Mouse (Mus musculus) megakaryocyte-erythroid progenitor cell, adult 5-6 weeks (primary cell): ENCODE data around the gene Dbx2. TPM values are rescaled to one million over a fixed set of nuclear protein-coding genes. Genes with fewer than 3 reads are reported as not detected.

Experiments used
- ATAC-seq: replicated peaks from 2 replicates; pipeline ENCODE4 v1.8.0; 2016; ENCODE audit warnings: mild to moderate bottlenecking, inconsistent platforms; ENCODE audit not compliant: severe bottlenecking, poor library complexity, low FRiP score, low TSS enrichment
- total RNA-seq, 2 experiments: library from RNA; stranded (forward) in 1 of 2; stranded (reverse) in 1 of 2; fragments of 200-1000, 215-1000 nt in 1 of 2; fragments of >200 nt in 1 of 2; fragmentation: Nextera tagmentation in 1 of 2; gene quantifications; 2 replicates each; pipeline ENCODE4 v1.2.3; 2014 to 2017

Dbx2 gene
- total RNA-seq, 2 experiments from 2014 or later: not detected

DNA sequence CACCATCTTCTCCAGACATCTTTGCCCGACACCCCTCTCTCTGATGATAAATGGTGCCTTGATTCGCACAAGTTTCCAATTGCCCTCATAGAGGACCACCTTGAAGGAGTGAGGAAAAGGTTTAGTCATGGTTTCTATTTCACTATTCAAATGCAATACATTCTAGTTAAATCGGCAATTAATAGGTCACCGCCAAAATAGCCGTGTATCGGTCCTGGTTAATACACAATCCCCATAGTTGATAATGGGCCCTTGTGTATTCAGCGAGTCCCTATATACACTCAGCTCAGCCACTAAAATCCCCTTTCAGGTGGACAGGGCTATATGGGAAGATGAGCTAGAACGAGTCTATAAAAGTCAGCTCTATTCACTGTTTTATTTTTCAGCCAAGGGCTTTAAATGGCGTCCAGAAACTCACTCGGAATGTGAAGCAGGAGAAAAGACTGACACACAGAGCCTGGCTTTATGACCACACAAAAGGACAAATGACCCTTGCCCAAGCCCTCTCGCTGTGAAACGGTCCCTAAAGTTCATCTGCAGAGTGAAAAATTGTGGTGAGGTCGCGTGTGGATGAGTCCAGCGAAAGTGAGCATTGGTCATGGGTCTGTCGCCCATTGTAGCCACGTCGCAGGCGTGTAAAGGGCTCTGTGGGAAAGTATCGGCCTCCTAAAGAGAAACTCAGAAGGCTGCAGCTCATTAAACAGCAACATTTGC is 16.5 kb downstream of the Dbx2 start:
- no peak for ATAC-seq

GRCm38 (mm10) chr15:95624396-95624795 is 31.4 kb downstream of the Dbx2 start:
- ATAC-seq: no peak

DNA sequence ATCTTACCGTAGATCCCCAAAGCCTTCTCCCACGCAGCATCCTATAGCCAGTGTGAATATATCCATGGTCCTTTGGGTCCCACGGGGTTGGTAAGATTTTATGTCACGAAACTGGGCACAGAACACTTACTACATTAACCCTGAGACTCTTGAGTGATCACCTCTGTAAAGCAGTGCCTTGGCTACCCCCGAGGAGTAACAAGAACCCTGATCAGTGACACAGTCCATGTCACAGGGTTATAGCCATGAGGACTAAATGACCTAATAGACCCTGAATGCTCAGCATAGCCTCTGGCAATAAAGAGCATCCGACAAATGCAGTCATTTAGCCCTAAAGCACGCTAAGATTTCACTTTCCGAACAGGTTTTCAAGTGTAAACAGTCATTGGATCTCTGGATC is 33.0 kb downstream of the Dbx2 start:
- no peak for ATAC-seq

DNA sequence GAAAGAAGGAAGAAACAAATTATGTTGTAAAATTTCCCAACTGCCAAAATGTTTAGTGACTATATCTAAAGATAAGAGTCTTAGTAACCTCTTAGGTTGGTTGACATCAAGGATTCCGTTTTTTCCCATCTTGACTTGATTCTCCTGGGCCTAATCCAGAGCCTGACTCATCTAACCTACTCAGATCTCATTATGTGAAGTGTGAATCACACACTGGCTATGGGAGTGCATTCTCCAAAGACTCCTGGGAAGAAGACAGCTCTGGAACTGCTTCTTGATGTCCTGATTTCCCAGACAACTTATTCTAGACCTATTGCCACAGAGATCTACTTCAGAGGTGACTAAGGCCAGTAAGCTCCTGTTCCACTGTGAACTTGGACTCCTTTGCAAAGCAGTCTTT is 43.2 kb downstream of the Dbx2 start:
- ATAC-seq: no peak

GRCm38 (mm10) chr15:95601179-95601578 is 54.6 kb downstream of the Dbx2 start:
- ATAC-seq: no peak

DNA sequence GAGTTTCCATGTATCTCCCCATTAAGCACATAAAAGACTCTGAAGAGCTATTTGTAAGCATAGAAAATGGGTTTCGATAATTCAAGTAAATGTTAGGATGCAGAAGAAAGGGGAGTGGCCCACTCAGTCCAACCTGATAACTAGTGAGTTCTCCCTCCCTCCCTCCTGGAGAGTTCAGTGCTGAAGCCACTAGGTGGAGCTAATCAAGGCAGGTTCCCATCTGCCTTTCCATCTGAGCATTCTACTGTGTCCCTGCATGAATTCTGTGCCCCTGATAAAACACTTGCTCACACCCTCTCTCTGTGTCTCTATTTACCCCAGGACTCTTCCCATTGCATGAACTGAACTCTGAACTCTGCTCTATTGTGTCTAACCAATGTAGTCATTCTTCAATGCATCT is 57.1 kb downstream of the Dbx2 start:
- peak; percentile 90 for ATAC-seq

DNA sequence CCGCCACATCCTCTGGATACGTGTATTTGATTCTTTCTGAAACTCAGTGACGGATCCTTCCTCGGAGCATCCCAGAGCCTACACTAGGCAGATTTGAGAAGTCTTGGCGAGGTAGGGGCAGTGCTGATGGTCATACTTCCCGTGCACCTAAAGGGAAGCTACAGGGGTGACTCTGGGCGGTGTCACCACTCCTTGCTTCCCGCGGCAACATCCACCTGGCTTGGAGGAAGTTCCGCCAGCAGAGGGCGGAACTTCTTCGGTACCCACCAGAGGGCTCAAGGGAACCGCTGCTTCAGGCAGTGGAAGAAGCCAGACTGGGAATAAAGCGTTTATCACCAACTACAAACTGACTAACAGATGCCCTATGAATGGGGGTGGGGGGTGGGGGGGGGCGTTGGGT is 68.9 kb downstream of the Dbx2 start:
- ATAC-seq: no peak

GRCm38 (mm10) chr15:95584891-95585290 is 70.9 kb downstream of the Dbx2 start:
- no peak for ATAC-seq

- peak; percentile 68; the same call in 1 of the 2 replicates for ATAC-seq
Observed at GRCm38 (mm10) chr15:95574661-95575060, 81.1 kb downstream of the Dbx2 start.

Other genes with a start within 250 kb of the Dbx2 start
- not detected in 2 replicates for gene Nell2, start 127.4 kb downstream of the Dbx2 start, total RNA-seq (2014; fragmentation: Nextera tagmentation)
- not detected in 2 replicates for gene Nell2, start 127.4 kb downstream of the Dbx2 start, total RNA-seq (2017)
- 11.5 and 18.0 TPM in 2 replicates for gene Ano6, start 134.9 kb upstream of the Dbx2 start, total RNA-seq (2014; fragmentation: Nextera tagmentation)
- 10.5 and 15.9 TPM in 2 replicates for gene Ano6, start 134.9 kb upstream of the Dbx2 start, total RNA-seq (2017)